Mouse (Mus musculus) mouse trophoblast stem cell (cell line): ENCODE results near the gene Cdk11b.
"Not testable (repeated sequence)": the region's sequence is repeated elsewhere in the genome, so short reads cannot be mapped to it uniquely, and the experiment has no call there.

Source experiments
- in situ Hi-C, 2 experiments: fragments of 300-500 bp; cut with MseI, MboI; formaldehyde crosslinking; loops; 2 replicates in 1 of 2; 3 replicates in 1 of 2; pipeline ENCODE4 v1.15.1; 2025

Gene Cdk11b

DNA sequence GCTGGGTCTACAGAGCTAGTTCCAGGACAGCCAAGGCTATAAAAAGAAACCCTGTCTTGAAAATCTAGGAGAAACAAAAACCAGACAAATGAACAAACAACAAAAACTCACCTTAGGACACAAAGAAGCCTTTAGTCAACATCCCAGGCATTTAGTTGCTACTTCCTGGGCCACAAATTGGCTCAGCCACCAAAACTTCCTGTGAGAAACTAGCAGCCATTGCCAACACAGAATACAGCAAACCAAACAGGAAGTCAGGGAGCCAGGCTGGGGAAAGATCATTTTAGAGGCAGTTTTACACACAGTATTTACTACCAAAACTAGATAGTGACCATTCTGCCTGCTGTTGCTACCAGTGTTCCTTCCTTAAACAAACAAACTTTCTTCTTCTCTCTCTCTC lies 42.2 kb downstream of the Cdk11b start:
- in situ Hi-C loops, result no loop called here

DNA sequence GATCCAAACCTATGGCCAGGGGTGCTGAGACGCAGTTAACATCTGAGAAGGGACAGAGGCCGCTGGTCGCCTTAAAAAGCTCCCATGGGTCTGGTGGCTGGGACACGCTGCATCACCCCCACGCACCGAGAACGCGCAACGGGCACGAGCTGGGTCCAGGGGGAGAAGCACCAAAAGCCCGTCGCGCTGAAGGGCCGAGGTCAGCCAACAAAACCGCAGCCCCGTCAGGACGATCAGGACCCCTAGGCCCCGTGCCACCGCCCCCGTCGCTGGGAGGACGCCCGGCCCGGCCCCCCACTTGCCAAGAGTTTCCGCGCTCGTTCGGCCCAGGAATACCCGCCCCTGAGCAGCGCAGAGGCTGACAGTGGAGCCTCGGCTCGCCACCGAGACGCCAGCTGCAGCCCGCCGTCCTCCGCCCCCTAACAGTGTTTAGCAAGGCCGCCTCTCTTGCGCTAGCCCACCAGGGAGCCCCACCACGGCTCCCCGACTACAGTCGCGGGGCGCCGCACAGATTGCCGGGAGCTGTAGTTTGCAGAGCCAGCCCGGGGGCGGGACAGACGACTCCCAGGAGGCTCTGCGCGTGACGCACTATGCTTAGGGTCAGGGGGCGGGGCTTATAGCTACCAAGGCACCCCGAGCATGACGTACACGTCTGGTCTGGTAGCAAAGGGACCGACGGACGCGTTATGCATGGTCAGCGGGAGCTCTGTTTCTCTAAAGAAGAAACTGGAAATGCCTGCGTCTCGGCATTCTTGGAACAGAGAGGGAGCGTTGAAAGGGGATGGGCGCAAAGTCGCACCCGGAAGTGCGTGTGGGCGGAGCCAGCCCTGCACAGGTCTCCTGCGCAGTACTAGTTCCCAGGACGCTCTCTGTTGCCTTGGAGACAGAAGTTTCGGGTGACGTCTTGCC lies 44.3 kb downstream of the Cdk11b start, which contains the start of gene Mib2:
Mib2 (minus strand) TSS at position 510 of the 909 bp plus-strand sequence.
- in situ Hi-C loops, result no loop called here

DNA sequence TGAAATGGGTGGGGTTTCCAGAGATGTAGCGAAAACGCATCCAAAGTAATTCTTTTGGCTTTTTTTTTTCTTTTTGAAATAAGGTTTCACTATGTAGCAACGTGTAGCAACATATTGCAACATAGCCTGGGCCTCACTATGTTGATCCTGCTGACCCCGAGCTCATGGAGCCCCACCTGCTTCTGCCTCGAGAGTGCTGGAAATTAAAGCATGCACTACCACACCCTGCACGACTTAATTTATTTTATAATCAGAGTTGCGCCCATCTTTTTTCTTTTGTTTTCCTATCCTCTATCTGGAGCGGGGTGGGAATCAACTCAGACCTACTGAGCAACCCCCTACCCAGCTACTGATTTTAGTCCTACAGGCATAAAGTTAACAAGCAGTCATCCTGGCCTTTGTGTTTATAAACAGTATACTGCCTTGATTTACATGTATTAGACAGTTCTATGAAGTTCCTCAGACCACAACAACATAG lies 45.0 kb downstream of the Cdk11b start:
- in situ Hi-C loops, result no loop called here

DNA sequence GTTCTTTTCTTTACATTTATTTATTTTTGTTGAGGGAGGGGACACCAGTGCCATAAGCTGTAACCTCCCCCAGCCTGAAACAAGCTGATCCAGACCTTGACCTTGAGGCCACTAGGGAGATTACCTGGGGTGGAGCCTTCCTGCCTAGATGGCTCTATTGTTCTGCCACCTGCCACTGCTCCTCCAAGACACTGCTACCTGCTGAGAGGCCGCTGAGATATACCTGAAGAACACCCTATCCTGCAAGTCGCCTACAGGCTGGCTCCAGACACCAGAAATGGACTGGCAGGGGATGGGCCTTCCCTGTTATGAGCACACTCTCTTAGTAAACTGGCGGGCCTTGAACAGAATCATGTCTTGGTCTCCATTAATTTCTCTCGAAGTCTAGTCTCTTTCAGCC lies 45.6 kb downstream of the Cdk11b start:
- in situ Hi-C loops, result not testable (repeated sequence)

DNA sequence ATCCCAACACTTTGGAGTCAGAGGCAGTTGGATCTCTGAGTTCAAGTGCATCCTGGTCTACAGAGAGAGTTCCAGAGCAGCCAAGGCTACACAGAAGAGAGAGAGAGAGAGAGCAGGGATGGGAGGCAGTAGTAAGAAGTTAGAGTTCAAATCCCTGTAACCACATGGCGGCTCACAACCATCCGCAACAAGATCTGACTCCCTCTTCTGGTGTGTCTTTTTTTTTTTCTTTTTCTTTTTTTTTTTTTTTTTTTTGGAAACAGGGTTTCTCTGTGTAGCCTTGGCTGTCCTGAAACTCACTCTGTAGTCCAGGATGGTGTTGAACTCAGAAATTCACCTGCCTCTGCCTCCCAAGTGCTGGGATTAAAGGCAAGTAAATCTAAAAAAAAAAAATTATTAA lies 47.4 kb downstream of the Cdk11b start:
- in situ Hi-C loops, result no loop called here

DNA sequence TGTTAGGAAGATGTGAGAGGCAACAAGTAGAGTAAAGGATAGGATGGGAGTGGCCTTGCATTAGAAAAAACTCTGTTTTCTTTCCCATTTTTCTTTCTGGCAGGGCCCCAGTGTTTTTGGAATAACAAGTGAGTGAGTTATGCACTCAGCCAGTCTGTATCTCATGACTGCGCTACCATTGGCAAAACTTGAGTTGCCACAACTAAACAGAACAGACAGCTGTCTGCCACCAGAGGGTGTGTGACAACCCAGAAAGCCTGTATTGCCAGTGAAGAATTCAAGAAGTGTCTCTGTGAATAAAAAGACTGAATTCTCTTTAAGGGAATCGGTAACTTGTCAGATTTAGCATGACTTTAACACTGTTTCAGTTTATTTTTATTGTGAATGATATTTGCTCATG lies 51.3 kb downstream of the Cdk11b start:
- in situ Hi-C loops, result no loop called here

DNA sequence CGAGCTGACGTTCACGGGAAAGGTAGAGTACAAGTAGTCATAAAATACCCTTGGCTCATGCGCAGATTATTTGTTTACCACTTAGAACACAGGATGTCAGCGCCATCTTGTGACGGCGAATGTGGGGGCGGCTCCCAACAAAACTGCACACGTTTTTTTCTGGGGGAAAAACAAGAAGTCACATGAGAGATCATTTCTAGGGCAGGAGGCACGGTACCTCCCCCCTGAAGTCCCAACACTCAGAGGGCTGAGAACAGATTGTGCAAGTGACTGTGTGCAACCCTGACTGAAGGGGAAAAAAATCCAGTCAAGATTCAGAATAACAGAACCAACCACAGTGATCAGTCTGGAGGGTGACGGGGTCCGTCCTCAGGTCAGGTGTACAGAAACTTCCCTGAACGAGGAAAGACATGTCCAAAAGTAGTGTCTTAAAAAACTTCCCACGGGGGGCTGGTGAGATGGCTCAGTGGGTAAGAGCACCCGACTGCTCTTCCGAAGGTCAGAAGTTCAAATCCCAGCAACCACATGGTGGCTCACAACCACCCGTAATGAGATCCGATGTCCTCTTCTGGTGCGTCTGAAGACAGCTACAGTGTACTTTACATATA lies 59.1 kb downstream of the Cdk11b start:
- in situ Hi-C loops, result not testable (repeated sequence)

DNA sequence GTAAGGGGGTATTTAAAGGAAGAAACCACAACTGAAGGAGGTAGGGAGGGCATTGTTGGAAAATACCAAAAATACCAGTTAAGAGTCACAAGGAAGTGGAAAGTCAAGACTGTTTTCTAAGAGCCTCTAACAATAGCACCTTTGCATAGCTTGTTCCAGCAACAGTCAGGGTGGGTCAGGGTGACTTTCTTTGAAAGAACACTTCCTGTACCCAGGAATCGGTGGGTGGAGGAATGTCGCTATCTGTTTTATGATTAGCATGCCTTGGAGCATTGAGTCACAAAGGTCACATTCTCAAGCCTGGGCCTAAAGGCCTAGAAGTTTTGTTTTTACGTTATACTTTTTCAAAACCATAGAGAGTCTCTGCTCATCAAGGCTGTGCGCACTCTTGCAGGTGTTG lies 63.1 kb downstream of the Cdk11b start:
- in situ Hi-C loops, result not testable (repeated sequence)

DNA sequence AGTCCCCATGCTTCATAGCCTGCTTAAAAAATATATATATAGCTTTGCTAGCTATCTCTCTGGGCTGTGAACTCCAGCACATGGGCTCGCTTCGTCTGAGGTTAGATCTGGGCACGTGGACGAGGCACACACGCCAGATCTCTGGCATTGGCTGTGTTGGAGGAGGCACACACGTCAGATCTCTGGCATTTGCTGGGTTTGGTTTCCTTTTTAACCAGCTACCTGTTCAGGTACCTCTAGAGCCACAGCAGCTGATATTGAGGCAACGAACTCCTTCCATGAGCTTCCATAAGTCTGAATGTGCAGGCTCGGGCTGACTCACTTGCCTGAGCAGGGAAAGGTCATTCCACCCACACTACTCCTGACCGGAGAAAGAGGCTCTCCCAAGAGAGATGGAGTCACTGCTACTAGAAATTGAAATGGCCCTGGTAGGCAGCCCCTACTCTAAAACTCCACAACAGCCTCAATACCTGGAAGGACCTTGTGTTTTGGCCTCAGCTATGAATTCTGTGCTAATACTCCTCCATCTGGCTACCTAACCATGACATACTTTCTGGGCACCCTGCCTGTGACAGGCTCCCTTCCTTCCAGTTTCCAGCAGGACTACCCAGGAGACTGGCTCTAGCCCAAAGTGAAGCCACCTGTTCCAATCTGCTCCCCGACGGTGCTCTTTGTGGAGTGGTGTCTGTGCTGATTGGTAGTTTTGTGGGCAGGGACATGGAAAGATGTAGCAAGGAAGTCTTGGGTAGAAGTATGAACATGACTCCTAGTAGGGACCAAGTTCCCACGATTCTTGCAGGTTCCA lies 66.1 kb downstream of the Cdk11b start:
- in situ Hi-C loops, result no loop called here

DNA sequence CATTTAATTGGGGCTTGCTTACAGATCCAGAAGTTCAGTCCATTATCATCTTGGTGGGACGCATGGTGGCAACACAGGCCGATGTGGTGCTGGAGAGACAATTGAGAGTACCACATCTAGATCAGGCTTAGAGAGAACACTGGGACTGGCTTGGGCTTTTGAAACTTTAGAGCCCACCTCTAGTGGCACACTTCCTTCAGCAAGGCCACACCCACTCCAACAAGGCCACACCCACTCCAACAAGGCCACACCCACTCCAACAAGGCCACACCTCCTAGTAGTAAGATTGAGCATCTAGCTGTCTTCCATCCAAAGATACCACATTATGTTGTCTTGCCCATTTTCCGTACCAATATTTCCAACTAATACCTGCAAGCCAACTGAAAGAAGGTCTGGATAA lies 67.8 kb downstream of the Cdk11b start:
- in situ Hi-C loops, result no loop called here

DNA sequence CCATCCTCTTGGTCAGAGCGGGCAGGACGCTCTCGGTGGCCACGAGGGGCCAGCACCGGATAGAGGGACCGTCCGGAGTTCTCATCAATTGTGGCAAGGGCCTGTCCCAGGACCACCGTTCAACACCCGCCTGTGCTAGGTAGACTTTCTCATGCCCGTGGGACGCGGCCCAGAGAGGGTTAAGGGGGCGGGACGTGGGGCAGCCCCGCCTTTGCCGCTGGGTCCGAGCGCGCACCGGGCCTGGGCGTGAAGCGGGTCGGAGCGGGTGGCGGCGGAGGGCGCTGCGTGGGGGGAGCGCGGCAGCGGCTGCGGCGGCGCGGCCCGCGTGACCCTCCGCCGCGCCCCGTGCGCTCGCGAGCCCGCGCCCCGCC lies 69.4 kb downstream of the Cdk11b start, which contains the start of gene Fndc10:
Fndc10 (plus strand) TSS at position 232 of the 371 bp plus-strand sequence.
- in situ Hi-C loops, result no loop called here

DNA sequence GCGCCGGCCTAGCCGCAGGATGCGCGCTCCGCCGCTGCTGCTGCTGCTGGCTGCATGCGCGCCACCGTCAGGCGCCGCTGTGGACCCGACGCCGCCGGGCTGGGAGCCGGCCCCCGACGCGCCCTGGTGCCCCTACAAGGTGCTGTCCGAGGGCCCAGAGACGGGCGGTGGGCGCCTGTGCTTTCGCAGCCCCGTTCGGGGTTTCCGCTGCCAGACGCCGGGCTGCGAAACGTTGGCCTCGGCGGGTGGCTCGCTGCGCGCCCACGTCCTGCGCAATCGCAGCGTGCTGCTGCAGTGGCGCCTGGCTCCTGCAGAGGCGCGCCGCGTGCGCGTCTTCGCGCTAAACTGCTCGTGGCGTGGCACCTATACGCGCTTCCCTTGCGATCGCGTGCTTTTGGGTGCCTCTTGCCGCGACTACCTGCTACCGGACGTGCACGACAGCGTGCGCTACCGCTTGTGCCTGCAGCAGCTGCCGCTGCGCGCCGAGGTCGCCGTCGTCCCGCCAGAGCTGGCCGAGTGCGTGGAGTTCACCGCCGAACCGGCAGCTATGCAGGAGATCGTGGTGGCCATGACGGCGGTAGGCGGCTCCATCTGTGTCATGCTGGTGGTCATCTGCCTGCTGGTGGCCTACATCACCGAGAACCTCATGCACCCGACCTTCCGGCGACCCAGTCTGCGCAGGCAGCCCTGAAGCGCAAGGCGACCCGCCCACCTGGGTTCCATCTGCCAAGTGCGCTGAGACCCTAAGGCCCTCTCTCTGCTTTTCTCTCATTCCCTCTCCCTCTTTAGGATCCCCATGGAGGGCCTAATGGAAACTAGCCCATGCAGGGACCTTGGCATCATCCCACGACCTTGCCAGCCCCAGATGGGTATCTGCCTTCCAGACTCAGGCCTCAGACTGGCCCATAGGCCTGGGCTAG lies 70.1 kb downstream of the Cdk11b start:
- in situ Hi-C loops, result no loop called here

DNA sequence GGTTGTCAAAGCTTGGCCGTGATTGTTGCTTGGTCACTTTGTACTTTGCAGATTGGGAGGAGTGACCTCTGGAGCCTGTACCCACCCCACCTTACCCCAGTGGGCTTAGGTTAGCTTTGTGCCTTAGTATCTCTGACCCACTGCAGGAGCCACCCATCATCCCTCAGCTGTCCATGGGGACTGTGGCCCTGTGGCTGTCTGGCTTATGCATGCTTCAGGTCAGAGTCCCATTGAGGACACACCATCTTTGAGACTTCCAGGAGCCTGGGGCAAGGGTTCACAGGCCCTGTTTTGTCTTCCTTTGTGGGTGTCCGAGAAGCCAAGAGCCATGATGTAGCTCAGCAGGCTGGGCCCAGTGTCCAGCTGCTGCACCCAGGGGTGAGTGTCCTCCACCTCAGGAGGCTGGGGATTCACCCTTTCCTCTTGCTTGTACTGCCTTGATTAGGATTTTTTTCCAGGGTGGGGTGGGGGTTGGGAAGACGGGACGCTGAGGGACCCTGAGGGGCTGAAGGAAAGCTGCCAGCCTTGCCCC lies 70.9 kb downstream of the Cdk11b start:
- in situ Hi-C loops, result no loop called here

DNA sequence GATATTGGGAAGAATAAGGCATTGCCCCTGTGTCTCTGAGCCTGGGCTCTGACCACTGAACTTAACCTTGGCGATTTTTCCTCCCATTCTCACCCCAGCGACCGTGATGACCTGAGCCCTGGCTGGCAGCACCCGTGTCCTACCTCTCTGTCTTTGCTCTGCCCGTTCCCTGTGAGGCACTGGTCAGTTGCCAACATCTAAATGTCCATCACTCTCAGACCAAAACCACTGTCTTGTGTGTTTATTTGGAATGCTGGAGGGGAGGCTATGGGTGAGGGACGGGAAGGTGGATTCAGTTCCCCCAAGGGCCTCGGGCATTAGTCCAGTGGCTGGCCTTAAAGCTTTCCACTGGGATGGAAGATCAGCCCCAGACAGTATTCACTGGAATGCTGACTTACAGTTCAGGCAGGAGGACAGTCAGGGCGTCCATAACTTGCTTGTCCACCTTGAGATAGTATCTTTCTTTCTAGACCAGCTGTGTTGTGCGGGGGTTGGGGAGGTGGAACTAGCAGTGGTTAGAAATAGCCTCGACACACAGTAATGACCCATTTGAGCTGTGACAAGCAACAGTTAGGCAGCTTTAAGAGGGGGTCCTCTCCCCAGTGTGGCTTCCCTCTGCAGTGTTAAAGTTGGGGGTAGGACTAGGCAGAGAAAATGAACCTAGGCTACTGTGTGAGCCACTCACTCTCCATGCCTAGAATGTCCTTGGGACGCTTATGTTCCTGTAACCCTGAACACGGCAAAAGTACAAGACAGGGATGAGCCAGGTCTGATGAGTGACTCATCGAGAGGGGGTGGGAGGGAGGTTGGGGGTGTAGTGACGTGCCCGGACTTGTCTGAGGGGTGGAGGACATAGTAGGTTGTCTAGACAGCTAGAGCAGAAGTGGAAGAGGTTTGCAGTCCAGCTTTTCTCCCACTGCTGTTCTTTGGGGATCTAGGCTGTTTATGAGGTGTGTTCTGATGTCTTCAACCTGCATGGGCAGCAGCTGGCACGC lies 71.9 kb downstream of the Cdk11b start:
- in situ Hi-C loops, result no loop called here
